Mouse (Mus musculus) large intestine, adult 2 months (tissue): ENCODE data around the gene Ccdc27. TPM values are rescaled to one million over a fixed set of nuclear protein-coding genes. Genes with fewer than 3 reads are reported as not detected.

Source experiments
- DNase-seq: peaks from one replicate; pipeline ENCODE4 v3.0.0-alpha.2; 2012; ENCODE audit warnings: low read depth, low spot score
- WGBS: fragments of 180-500 bp; shearing (Covaris S2); methylation state at CpG from one replicate; pipeline ENCODE4 v1.1.7; 2018; 5-methylcytosine and 5-hydroxymethylcytosine counted together
- polyA plus RNA-seq: library from polyadenylated mRNA; depleted of rRNA; stranded (reverse); fragments of >200 nt; gene quantifications from 2 replicates; pipeline ENCODE4 v1.2.3, GENCODE M21; 2012; rRNA removed

Gene Ccdc27
- polyA plus RNA-seq, 1 experiment, result not detected

DNA sequence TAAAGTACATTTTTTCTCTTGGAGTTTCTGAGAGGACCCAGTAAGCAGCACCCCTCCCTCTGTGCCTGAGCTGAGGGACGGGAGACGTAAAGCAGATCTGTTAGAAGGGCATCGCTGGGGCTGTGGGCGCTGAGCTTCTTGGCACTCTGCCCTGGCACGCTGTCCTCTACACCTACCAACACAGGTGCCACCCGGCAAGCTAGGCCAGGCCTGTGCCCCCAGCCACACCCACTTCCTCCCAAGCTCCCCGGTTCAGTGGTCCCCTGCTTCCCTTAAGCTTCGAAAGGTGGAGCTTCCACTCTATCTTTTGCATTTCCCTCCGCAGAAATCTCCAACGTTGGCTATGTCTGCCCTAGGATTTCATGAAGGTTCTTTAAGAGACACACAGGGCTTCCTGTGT is 63.2 kb downstream of the Ccdc27 start:
- no peak for DNase-seq
- 75% methylated on average over 10 of the region's 10 CpGs for WGBS

Other genes starting within 250 kb of the Ccdc27 start
- 36.8 and 37.4 TPM in 2 replicates for gene A430005L14Rik, start 85.4 kb downstream of the Ccdc27 start, polyA plus RNA-seq
- 14.6 and 30.0 TPM in 2 replicates for gene Dffb, start 67.6 kb downstream of the Ccdc27 start, polyA plus RNA-seq
- 7.7 and 10.0 TPM in 2 replicates for gene Cep104, start 67.5 kb downstream of the Ccdc27 start, polyA plus RNA-seq
- gene Lrrc47, start 30.9 kb downstream of the Ccdc27 start, polyA plus RNA-seq, result 35.8 and 40.4 TPM in 2 replicates
- 13.5 and 15.6 TPM in 2 replicates for gene Smim1, start 16.4 kb downstream of the Ccdc27 start, polyA plus RNA-seq
- 0.07 and 0.10 TPM in 2 replicates for gene Trp73, start 97.5 kb upstream of the Ccdc27 start, polyA plus RNA-seq
- 20.8 and 21.7 TPM in 2 replicates for gene Wrap73, start 99.7 kb upstream of the Ccdc27 start, polyA plus RNA-seq
- gene Tprgl, start 118.0 kb upstream of the Ccdc27 start, polyA plus RNA-seq, result 87.7 and 92.5 TPM in 2 replicates
- 2.2 and 2.9 TPM in 2 replicates for gene Megf6, start 128.1 kb upstream of the Ccdc27 start, polyA plus RNA-seq